Mouse (Mus musculus) forebrain, embryonic 10.5 days (tissue): Measurements from ENCODE around the gene Tex22. TPM values are rescaled to one million over a fixed set of nuclear protein-coding genes. Genes with fewer than 3 reads are reported as not detected.

Experiments
- DNase-seq: peaks from one replicate; pipeline ENCODE4 v3.0.0-alpha.2; 2017; ENCODE audit warnings: low spot score; ENCODE audit errors: extremely low spot score
- H3K27ac ChIP-seq: fragments of 300-500 bp; sonication (generic); 2 replicates; pipeline ENCODE4 v1.5.1; 2016; ENCODE audit warnings: mild to moderate bottlenecking
- H3K27me3 ChIP-seq: fragments of 300-500 bp; sonication (generic); 2 replicates; pipeline ENCODE4 v1.6.1; 2016; ENCODE audit warnings: mild to moderate bottlenecking; ENCODE audit not compliant: poor library complexity, severe bottlenecking
- H3K36me3 ChIP-seq: fragments of 300-500 bp; sonication (generic); replicated peaks from 2 replicates; pipeline ENCODE4 v1.6.1; 2016; ENCODE audit warnings: mild to moderate bottlenecking, moderate library complexity
- H3K4me1 ChIP-seq: fragments of 300-500 bp; sonication (generic); 2 replicates; pipeline ENCODE4 v1.6.1; 2016
- H3K4me3 ChIP-seq: fragments of 300-500 bp; sonication (generic); 2 replicates; pipeline ENCODE4 v1.5.1; 2016; ENCODE audit warnings: mild to moderate bottlenecking, moderate library complexity
- H3K9me3 ChIP-seq: fragments of 300-500 bp; sonication (generic); 2 replicates; pipeline ENCODE4 v1.6.1; 2016; ENCODE audit warnings: mild to moderate bottlenecking, moderate library complexity
- WGBS: fragments of 180-500 bp; shearing (Covaris S2); methylation state at CpG from one replicate; pipeline ENCODE4 v1.1.7; 2016; 5-methylcytosine and 5-hydroxymethylcytosine counted together
- microRNA-seq: library from miRNA; unstranded; fragments of <30 nt; microRNA quantifications from one replicate; pipeline ENCODE4, GENCODE M21; 2017
- polyA plus RNA-seq: library from polyadenylated mRNA; unstranded; fragments of >200 nt; fragmentation: Nextera tagmentation; extraction: Ambion mirVana; gene quantifications from 2 replicates; pipeline ENCODE4 v1.2.1, GENCODE M21; 2016

Gene Tex22
- polyA plus RNA-seq, 1 experiment from 2014 or later, result not detected

DNA sequence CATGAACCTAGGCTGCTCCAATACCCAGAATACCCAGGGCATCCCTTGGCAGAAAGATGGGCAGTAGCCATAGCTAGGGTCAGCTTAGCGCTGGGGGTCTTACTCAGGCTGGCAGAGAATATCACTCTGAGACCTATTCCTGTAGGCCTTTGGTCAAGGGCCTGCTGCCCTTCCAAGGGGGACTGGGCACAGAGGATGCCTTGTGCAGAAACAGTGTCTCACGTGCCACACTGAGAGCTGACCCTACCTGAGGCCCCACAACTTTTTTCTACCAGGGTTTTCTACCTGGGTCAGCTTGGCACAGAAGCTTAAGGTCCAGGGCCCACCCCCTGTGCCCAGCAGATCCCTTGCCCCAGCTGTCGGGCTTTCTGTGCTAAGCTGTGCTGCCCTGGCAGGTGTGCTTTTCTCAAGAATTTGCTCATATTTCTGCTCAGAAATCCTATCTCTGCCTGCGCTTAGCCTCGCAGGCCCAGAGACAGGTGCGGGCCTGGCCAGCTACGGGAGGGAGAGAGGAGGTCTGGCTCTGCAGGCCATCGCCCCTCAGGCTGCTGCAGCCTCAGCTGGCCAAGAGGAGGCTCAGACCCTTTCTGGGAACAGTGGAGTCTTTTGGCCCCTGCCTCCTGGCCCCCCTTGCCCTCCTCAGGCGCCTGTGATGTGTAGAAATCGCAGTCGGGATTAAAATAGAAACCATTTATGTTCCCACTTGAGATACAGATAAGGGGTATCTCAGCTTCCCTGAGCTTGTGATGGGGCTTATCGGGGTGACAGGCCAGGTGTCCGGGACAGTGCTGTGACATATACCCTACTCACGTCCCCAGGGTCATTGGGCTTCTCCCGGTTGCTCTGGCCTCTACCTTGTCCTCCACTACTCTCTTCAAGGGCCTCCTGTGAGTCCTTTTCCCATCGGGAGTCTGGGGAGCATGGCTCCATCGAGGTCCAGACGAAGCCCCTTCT is 63.2 kb downstream of the Tex22 start:
- WGBS, result 89% methylated on average over 18 of the region's 18 CpGs
- 0 out of 2 replicates have a peak overlapping the region, but pooled peaks have one; percentile 7 for H3K27ac ChIP-seq
- no peak overlapping the region for H3K4me3 ChIP-seq
- H3K9me3 ChIP-seq, result no peaks in the 10 kb centered on the region
- DNase-seq, result no peak
- H3K4me1 ChIP-seq, result peaks cover 51% of the 10 kb centered on the region
- peaks cover 21% of the 10 kb centered on the region for H3K27me3 ChIP-seq
- peaks cover 66% of the 10 kb centered on the region for H3K36me3 ChIP-seq

GRCm38 (mm10) chr12:113138291-113138690 is 64.0 kb downstream of the Tex22 start:
- no peak for DNase-seq
- peak overlapping the region; percentile 92; the same call in 1 of the 2 replicates for H3K27ac ChIP-seq
- peaks cover 60% of the 10 kb centered on the region for H3K36me3 ChIP-seq
- peaks cover 59% of the 10 kb centered on the region for H3K4me1 ChIP-seq
- WGBS, result 80% methylated on average over 6 of the region's 6 CpGs
- peaks cover 29% of the 10 kb centered on the region for H3K27me3 ChIP-seq
- no peaks in the 10 kb centered on the region for H3K9me3 ChIP-seq
- H3K4me3 ChIP-seq, result no peak overlapping the region

Small RNAs within 50 kb of the gene (microRNA-seq; reads per million reads assigned to microRNA genes)
- not detected for gene Gm44471

Other genes with a start within 250 kb of the Tex22 start
- 189 and 199 TPM in 2 replicates for gene Cdca4, start 245.1 kb upstream of the Tex22 start, polyA plus RNA-seq
- gene Gpr132, start 206.3 kb upstream of the Tex22 start, polyA plus RNA-seq, result 0.06 and 0.07 TPM in 2 replicates
- 2.3 and 3.8 TPM in 2 replicates for gene Jag2, start 144.7 kb upstream of the Tex22 start, polyA plus RNA-seq
- gene Nudt14, start 132.4 kb upstream of the Tex22 start, polyA plus RNA-seq, result 61.4 and 70.4 TPM in 2 replicates
- gene Btbd6, start 98.0 kb upstream of the Tex22 start, polyA plus RNA-seq, result 22.4 and 24.2 TPM in 2 replicates
- gene Brf1, start 73.8 kb upstream of the Tex22 start, polyA plus RNA-seq, result 50.8 and 58.1 TPM in 2 replicates
- 16.9 and 18.3 TPM in 2 replicates for gene Pacs2, start 60.0 kb upstream of the Tex22 start, polyA plus RNA-seq
- gene Mta1, start 23.8 kb downstream of the Tex22 start, polyA plus RNA-seq, result 21.2 and 22.7 TPM in 2 replicates
- 172 and 182 TPM in 2 replicates for gene Crip2, start 65.7 kb downstream of the Tex22 start, polyA plus RNA-seq
- gene Crip1, start 71.8 kb downstream of the Tex22 start, polyA plus RNA-seq, result 59.2 and 59.5 TPM in 2 replicates
- 66.4 and 69.6 TPM in 2 replicates for gene Tedc1, start 81.9 kb downstream of the Tex22 start, polyA plus RNA-seq
- gene Tmem121, start 111.4 kb downstream of the Tex22 start, polyA plus RNA-seq, result 18.7 and 20.3 TPM in 2 replicates